In genomic region chr8:66444141-66444540, GRCm38 (mm10) we compare ENCODE assay signal across 17 mouse cellular contexts. TPM values are rescaled to one million over a fixed set of nuclear protein-coding genes. Genes with fewer than 3 reads are reported as not detected.
DNase-seq lines count a peak whose midpoint lies in the region; ATAC-seq lines count a peak whose summit lies in the region.
"Had no signal": no experiment of that assay in that cellular context is flagged by ENCODE, and none has a peak within 500 bp of the region (broad histone marks: within the 10 kb centered on the region; RNA-seq: fewer than 3 reads in every experiment).

No protein-coding gene starts in this region.

- peak; percentile 14 to 29 for DNase-seq in spleen, postnatal 36 days (ENCODE audit: low spot score in 2 of 2)
- DNase-seq in spleen, postnatal 10 days (ENCODE audit: low spot score in 2 of 2) = no peak
- DNase-seq in thymus, adult 18-20 months = no peak
- DNase-seq in embryo, embryonic 11 days = no peak
- no peak for DNase-seq in right cerebral cortex, adult 2 months (ENCODE audit: low spot score in 2 of 2)
- DNase-seq: cerebellum, adult 9-10 months; heart, postnatal 14 days; kidney, adult 9 months; kidney, postnatal 25 days; left cerebral cortex, postnatal 4 days; right cerebral cortex, postnatal 25 days; thymus, postnatal 25 days had no signal

- peak; percentile 46; the same call in 1 of the 2 replicates for ATAC-seq in common myeloid progenitor, adult 5-6 weeks (replicated peaks; ENCODE audit: low read depth, poor library complexity, severe bottlenecking)
- peak; percentile 84 for ATAC-seq in megakaryocyte, adult 5-6 weeks (ENCODE audit: poor library complexity, severe bottlenecking)
- ATAC-seq: forebrain, embryonic 15.5 days; liver, embryonic 12.5 days; midbrain, embryonic 13.5 days had no signal

RNA-seq across cellular contexts. Expression of gene Tma16, which starts 42.2 kb away (rescaled TPM):
- total RNA-seq in common myeloid progenitor, adult 5-6 weeks (2017) = 44.7 and 57.1 TPM in 2 replicates
- total RNA-seq in megakaryocyte, adult 5-6 weeks (2015) = 4.0 and 4.2 TPM in 2 replicates
- total RNA-seq in megakaryocyte, adult 5-6 weeks (2017) = 7.9 and 8.7 TPM in 2 replicates

Comparison
In these comparisons a context has a peak if more than half of its experiments do, and no peak if none do; other contexts are left out.
1. DNase-seq: peak in spleen, postnatal 36 days (2 of 2); none in spleen, postnatal 10 days (0 of 2), thymus, adult 18-20 months (0 of 2), embryo, embryonic 11 days (single experiment) and right cerebral cortex, adult 2 months (0 of 2).